Mouse (Mus musculus) heart, adult 2 months (tissue): ENCODE measurements around the gene Mfap2.

Experiments
- CTCF ChIP-seq: fragments of 200-600 bp; IDR thresholded peaks from 2 replicates; pipeline ENCODE4 v1.8.1; 2022; ENCODE audit warnings: antibody characterized with exemption, mild to moderate bottlenecking, moderate library complexity
- EP300 ChIP-seq: fragments of 200-500 bp; IDR thresholded peaks from 2 replicates; pipeline ENCODE4 v1.6.1; 2011; ENCODE audit warnings: low read depth, low read length, control low read depth; ENCODE audit not compliant: insufficient read depth
- POLR2A ChIP-seq: fragments of 200-500 bp; IDR thresholded peaks from 2 replicates; pipeline ENCODE4 v1.6.1; 2011; ENCODE audit warnings: mild to moderate bottlenecking, low read depth, low read length, control low read depth; ENCODE audit not compliant: insufficient read depth

- no peak for TF ChIP-seq CTCF
- TF ChIP-seq POLR2A: no peak
- TF ChIP-seq EP300: no peak
Measured at GRCm38 (mm10) chr4:141053138-141053537, 42.9 kb downstream of the Mfap2 start.
